Mouse (Mus musculus): Measurements from ENCODE around the gene Gm13691. TPM values are rescaled to one million over a fixed set of nuclear protein-coding genes. Genes with fewer than 3 reads are reported as not detected.
A peak's percentile ranks its signal among the peaks of the same experiment; 100 is the strongest.
"Not testable (repeated sequence)": the region's sequence is repeated elsewhere in the genome, so short reads cannot be mapped to it uniquely, and the experiment has no call there.

Gene Gm13691
- polyA plus RNA-seq, 1 experiment from 2014 or later, result not detected

DNA sequence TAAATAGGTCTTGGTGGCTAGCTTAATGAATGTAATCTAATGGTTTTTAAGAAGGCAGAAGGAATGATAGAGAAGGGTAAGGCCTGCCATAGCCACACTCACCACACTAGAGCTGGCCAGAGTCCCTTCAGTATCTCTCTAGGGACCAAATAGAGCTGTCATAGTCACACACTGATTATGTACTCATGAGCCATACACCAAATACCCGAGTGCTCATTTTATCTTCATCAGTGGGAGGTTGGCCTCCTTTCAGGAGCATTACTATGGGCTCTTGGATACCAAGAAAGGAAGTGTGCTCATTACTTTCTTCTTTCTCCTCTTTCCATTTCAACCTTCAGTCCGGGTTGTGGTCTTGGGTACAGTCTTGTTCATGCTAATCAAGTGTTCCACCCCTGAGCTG is 31.6 kb downstream of the Gm13691 start:
- Histone ChIP-seq H3K27ac (ENCODE audit: low read length) (no peak overlapping the region), H3K4me3 (ENCODE audit: low read depth, low read length) (no peak overlapping the region), H3K9me3 (replicated peaks; ENCODE audit: control insufficient read depth, low read length) (no peaks in the 10 kb centered on the region), H3K36me3 (ENCODE audit: control insufficient read depth, insufficient read depth) (no peaks in the 10 kb centered on the region), H3K9ac (ENCODE audit: low read depth, low read length) (no peak overlapping the region), H3K27me3 (ENCODE audit: control insufficient read depth, insufficient read depth, low read depth, low read length) (no peaks in the 10 kb centered on the region), H3K4me2 (ENCODE audit: low read depth, low read length) (no peak overlapping the region), H3K4me1 (ENCODE audit: control insufficient read depth, low read depth, low read length) (peaks cover 8% of the 10 kb centered on the region)
- WGBS (ENCODE audit: insufficient replicate concordance), result 32% methylated on average over 2 of the region's 2 CpGs
- no peak for ATAC-seq (ENCODE audit: low read depth)

DNA sequence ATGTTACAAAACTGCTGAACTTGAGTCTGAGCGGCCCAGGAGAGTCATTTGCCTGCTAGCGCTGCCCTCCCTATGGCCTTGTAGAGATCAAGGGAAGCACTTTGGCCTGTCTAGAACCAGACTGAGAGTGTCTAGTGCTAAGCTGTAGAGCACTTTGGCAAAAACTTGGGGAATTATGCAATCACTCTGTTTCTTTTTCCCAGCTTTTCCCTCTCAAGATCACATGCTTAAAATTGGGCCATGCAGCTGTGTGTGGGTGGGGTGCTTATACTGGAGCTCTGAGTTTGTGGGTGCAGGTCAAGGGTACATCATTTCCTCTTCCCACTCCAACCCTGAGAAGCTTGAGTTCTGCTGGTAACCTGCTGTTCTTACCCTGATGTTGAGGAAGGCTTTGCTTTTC is 32.6 kb downstream of the Gm13691 start:
- H3K9me3 ChIP-seq (replicated peaks; ENCODE audit: control insufficient read depth, low read length), result no peaks in the 10 kb centered on the region
- no peak for ATAC-seq (ENCODE audit: low read depth)
- no peak overlapping the region for H3K27ac ChIP-seq (ENCODE audit: low read length)
- no peaks in the 10 kb centered on the region for H3K36me3 ChIP-seq (ENCODE audit: control insufficient read depth, insufficient read depth)
- no peak overlapping the region for H3K4me3 ChIP-seq (ENCODE audit: low read depth, low read length)
- H3K9ac ChIP-seq (ENCODE audit: low read depth, low read length), result no peak overlapping the region
- H3K4me1 ChIP-seq (ENCODE audit: control insufficient read depth, low read depth, low read length), result peaks cover 8% of the 10 kb centered on the region
- H3K4me2 ChIP-seq (ENCODE audit: low read depth, low read length), result no peak overlapping the region
- H3K27me3 ChIP-seq (ENCODE audit: control insufficient read depth, insufficient read depth, low read depth, low read length), result no peaks in the 10 kb centered on the region
- WGBS (ENCODE audit: insufficient replicate concordance), result 67% methylated on average over 2 of the region's 2 CpGs

DNA sequence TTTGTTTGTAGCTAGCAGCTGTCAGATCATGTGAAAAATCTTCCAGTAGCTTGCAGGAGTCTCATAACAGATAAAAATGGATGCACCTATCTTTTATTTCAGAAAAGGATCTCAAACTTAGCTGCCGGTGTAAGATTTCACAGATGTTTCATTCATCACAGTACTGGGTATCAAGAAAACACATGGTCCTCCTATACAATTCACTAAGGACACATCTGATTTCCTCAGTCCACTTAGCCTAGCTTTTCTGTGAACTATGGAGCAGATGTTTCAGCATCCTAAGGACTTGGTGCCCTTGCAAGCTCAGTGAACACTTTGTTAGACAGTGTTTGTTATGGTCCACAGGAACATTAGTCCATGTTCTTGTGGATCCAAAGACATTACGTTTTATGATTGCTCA is 33.0 kb downstream of the Gm13691 start:
- Histone ChIP-seq H3K4me1 (ENCODE audit: control insufficient read depth, low read depth, low read length) (peaks cover 6% of the 10 kb centered on the region), H3K9me3 (replicated peaks; ENCODE audit: control insufficient read depth, low read length) (no peaks in the 10 kb centered on the region), H3K4me2 (ENCODE audit: low read depth, low read length) (no peak overlapping the region), H3K27me3 (ENCODE audit: control insufficient read depth, insufficient read depth, low read depth, low read length) (no peaks in the 10 kb centered on the region), H3K27ac (ENCODE audit: low read length) (no peak overlapping the region), H3K9ac (ENCODE audit: low read depth, low read length) (no peak overlapping the region), H3K4me3 (ENCODE audit: low read depth, low read length) (no peak overlapping the region), H3K36me3 (ENCODE audit: control insufficient read depth, insufficient read depth) (no peaks in the 10 kb centered on the region)
- ATAC-seq (ENCODE audit: low read depth), result no peak
- WGBS (ENCODE audit: insufficient replicate concordance), result 74% methylated on average over 2 of the region's 2 CpGs

DNA sequence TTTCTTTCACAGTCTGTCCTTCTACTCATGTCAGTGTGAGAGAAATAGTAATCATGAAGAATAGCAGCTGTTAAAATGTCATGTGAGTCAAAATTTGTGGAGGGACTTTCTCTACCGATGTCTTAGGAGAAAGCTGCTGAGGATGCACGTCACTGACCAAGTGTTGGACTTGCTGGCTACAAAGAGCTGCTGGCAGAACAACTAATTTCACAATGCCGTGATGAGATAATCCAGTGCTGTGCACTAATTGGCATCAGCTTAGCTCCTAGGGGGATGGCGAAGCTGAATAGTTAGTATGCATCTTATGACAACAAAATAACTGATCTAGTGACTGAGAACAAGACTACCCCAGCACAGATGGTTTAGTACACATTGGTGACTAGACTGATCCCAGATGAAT is 34.9 kb downstream of the Gm13691 start:
- no peak overlapping the region for H3K4me3 ChIP-seq (ENCODE audit: low read depth, low read length)
- no peak overlapping the region for H3K4me2 ChIP-seq (ENCODE audit: low read depth, low read length)
- no peak for ATAC-seq (ENCODE audit: low read depth)
- H3K9me3 ChIP-seq (replicated peaks; ENCODE audit: control insufficient read depth, low read length), result no peaks in the 10 kb centered on the region
- no peak overlapping the region for H3K27ac ChIP-seq (ENCODE audit: low read length)
- no peaks in the 10 kb centered on the region for H3K36me3 ChIP-seq (ENCODE audit: control insufficient read depth, insufficient read depth)
- WGBS (ENCODE audit: insufficient replicate concordance), result 67% methylated on average over 4 of the region's 4 CpGs
- H3K27me3 ChIP-seq (ENCODE audit: control insufficient read depth, insufficient read depth, low read depth, low read length), result no peaks in the 10 kb centered on the region
- no peaks in the 10 kb centered on the region for H3K4me1 ChIP-seq (ENCODE audit: control insufficient read depth, low read depth, low read length)
- no peak overlapping the region for H3K9ac ChIP-seq (ENCODE audit: low read depth, low read length)

DNA sequence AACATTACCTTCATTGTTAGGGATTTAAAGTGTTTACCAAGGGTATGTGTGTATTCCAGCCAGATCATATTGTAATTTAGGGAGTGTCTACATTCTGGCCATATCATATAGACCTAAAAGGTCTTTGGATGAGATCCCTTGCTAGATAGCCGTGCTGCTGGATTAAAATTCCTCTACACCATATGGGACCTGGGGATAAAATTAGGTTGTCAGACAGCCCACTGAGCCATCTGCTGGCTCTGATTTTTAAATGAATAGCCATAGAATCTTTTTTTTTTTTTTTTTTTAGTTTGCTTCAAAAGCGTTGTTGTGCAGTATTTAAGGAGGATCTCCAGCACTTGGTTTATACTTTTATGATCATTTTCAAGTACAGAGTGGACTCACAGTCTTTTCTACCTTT is 42.2 kb downstream of the Gm13691 start:
- Histone ChIP-seq H3K27me3 (ENCODE audit: control insufficient read depth, insufficient read depth, low read depth, low read length) (no peaks in the 10 kb centered on the region), H3K4me2 (ENCODE audit: low read depth, low read length) (no peak overlapping the region)
- 72% methylated on average over 2 of the region's 2 CpGs for WGBS (ENCODE audit: insufficient replicate concordance)

DNA sequence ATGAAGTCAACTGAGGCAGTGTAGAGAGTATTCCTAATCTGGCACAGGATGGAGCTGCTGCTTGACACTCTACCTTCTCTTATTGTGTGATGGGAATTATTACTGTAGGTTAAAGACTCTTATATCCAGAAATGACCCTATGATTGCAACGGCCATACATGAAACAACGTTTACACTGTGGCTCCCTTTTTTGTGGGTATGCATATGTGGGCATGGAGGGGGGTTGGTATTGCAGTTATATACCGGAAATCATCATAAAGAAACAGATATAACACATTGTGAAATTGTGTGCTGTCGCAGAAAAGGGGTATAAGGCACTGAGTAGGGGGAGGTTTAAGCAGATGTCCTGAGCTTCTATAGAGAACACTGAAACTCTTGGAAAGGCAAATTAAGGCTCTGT is 45.6 kb downstream of the Gm13691 start:
- Histone ChIP-seq H3K4me3 (ENCODE audit: low read depth, low read length) (no peak overlapping the region), H3K36me3 (ENCODE audit: control insufficient read depth, insufficient read depth) (no peaks in the 10 kb centered on the region), H3K4me2 (ENCODE audit: low read depth, low read length) (no peak overlapping the region), H3K4me1 (ENCODE audit: control insufficient read depth, low read depth, low read length) (no peaks in the 10 kb centered on the region; the same call in 1 of the 2 replicates), H3K9me3 (replicated peaks; ENCODE audit: control insufficient read depth, low read length) (no peaks in the 10 kb centered on the region), H3K9ac (ENCODE audit: low read depth, low read length) (no peak overlapping the region), H3K27me3 (ENCODE audit: control insufficient read depth, insufficient read depth, low read depth, low read length) (no peaks in the 10 kb centered on the region), H3K27ac (ENCODE audit: low read length) (no peak overlapping the region)
- no peak for ATAC-seq (ENCODE audit: low read depth)
- 59% methylated on average over 4 of the region's 4 CpGs for WGBS (ENCODE audit: insufficient replicate concordance)

More for the DNA sequence above, 42.2 kb downstream of the Gm13691 start:
- H3K9ac ChIP-seq (ENCODE audit: low read depth, low read length), result no peak overlapping the region
- H3K27ac ChIP-seq (ENCODE audit: low read length), result no peak overlapping the region
- ATAC-seq (ENCODE audit: low read depth), result no peak
- no peaks in the 10 kb centered on the region for H3K36me3 ChIP-seq (ENCODE audit: control insufficient read depth, insufficient read depth)
- no peaks in the 10 kb centered on the region for H3K9me3 ChIP-seq (replicated peaks; ENCODE audit: control insufficient read depth, low read length)
- no peak overlapping the region for H3K4me3 ChIP-seq (ENCODE audit: low read depth, low read length)
- H3K4me1 ChIP-seq (ENCODE audit: control insufficient read depth, low read depth, low read length), result no peaks in the 10 kb centered on the region; the same call in 1 of the 2 replicates

DNA sequence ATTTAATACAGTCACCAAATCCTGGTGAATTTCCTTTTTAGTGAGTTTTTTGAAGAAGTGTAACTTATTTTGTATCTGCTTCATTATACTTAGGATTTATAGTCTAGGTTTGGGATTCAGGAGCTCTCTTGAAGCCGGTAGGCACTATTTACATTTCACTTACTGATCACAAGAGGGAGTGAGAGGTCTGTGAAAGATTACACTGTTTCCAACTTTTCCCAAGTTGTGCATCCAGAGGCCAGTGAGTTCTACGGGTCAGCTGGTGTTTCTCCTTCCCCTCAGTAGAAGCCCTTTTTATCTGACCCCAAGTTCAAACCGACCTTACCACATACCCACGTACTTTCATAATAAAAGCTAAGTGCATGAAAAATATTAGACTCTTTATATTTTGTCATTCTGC is 47.0 kb downstream of the Gm13691 start:
- Histone ChIP-seq H3K4me3 (ENCODE audit: low read depth, low read length) (no peak overlapping the region), H3K4me2 (ENCODE audit: low read depth, low read length) (no peak overlapping the region), H3K9me3 (replicated peaks; ENCODE audit: control insufficient read depth, low read length) (no peaks in the 10 kb centered on the region), H3K36me3 (ENCODE audit: control insufficient read depth, insufficient read depth) (no peaks in the 10 kb centered on the region), H3K27ac (ENCODE audit: low read length) (no peak overlapping the region), H3K4me1 (ENCODE audit: control insufficient read depth, low read depth, low read length) (no peaks in the 10 kb centered on the region; the same call in 1 of the 2 replicates), H3K9ac (ENCODE audit: low read depth, low read length) (no peak overlapping the region), H3K27me3 (ENCODE audit: control insufficient read depth, insufficient read depth, low read depth, low read length) (no peaks in the 10 kb centered on the region)
- peak; percentile 54 for ATAC-seq (ENCODE audit: low read depth)
- WGBS (ENCODE audit: insufficient replicate concordance), result 5% methylated on average over 4 of the region's 4 CpGs

DNA sequence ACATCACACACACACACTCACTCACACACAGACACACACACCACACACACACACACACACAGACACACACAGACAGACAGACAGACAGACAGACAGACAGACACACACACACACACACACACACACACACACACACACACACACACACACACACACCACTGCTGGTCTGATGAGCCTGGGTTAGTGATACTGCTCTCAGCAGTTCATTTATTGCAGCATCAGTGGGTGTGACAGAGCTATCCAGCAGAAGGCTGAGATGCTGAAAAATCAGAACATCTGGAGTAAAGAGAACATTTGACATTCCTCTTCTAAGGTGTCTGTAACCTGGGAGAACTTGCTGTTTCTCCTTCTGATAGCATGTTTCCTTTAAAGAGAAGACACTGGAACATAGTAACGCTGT is 47.6 kb downstream of the Gm13691 start:
- not testable (repeated sequence) for H3K9ac ChIP-seq (ENCODE audit: low read depth, low read length); H3K27ac ChIP-seq (ENCODE audit: low read length); H3K4me2 ChIP-seq (ENCODE audit: low read depth, low read length); H3K9me3 ChIP-seq (replicated peaks; ENCODE audit: control insufficient read depth, low read length); H3K27me3 ChIP-seq (ENCODE audit: control insufficient read depth, insufficient read depth, low read depth, low read length); H3K36me3 ChIP-seq (ENCODE audit: control insufficient read depth, insufficient read depth); H3K4me3 ChIP-seq (ENCODE audit: low read depth, low read length); H3K4me1 ChIP-seq (ENCODE audit: control insufficient read depth, low read depth, low read length)
- 0 out of 2 replicates have a peak, but pooled peaks have one; percentile 62 for ATAC-seq (ENCODE audit: low read depth)
- 80% methylated on average over 1 of the region's 1 CpGs for WGBS (ENCODE audit: insufficient replicate concordance)

DNA sequence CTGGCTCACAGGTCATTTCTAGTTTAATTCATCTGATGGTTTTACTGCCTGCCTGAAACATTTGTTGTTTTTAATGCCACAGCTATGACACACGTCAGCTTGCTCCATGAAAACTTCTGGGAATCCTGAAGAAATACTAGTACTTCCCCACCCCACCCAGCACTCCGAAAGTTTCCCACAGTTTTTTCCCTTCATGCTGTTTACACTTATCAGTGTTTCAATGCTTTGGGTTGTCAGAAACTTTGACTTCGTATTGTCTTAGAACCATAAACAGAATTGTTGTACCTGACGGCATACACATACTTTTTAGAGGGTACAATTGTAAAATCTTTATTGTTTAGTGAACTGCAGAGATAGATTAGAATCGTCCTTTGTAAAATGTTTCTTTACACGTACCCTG is 48.9 kb downstream of the Gm13691 start:
- H3K4me2 ChIP-seq (ENCODE audit: low read depth, low read length), result no peak overlapping the region
- no peak overlapping the region for H3K9ac ChIP-seq (ENCODE audit: low read depth, low read length)
- no peaks in the 10 kb centered on the region for H3K9me3 ChIP-seq (replicated peaks; ENCODE audit: control insufficient read depth, low read length)
- no peak overlapping the region for H3K27ac ChIP-seq (ENCODE audit: low read length)
- 62% methylated on average over 6 of the region's 6 CpGs for WGBS (ENCODE audit: insufficient replicate concordance)
- no peaks in the 10 kb centered on the region for H3K27me3 ChIP-seq (ENCODE audit: control insufficient read depth, insufficient read depth, low read depth, low read length)
- no peak overlapping the region for H3K4me3 ChIP-seq (ENCODE audit: low read depth, low read length)
- no peak for ATAC-seq (ENCODE audit: low read depth)
- H3K36me3 ChIP-seq (ENCODE audit: control insufficient read depth, insufficient read depth), result no peaks in the 10 kb centered on the region
- H3K4me1 ChIP-seq (ENCODE audit: control insufficient read depth, low read depth, low read length), result no peaks in the 10 kb centered on the region; the same call in 1 of the 2 replicates

All from liver, embryonic 16.5 days (tissue).